ENCODE assay signal across 9 mouse cellular contexts in genomic region chr14:25805871-25806270, GRCm38 (mm10). TPM values are rescaled to one million over a fixed set of nuclear protein-coding genes. Genes with fewer than 3 reads are reported as not detected.
DNase-seq lines count a peak whose midpoint lies in the region; ATAC-seq and TF ChIP-seq lines count a peak whose summit lies in the region.
"Had no signal": no experiment of that assay in that cellular context is flagged by ENCODE, and none has a peak within 500 bp of the region (broad histone marks: within the 10 kb centered on the region; RNA-seq: fewer than 3 reads in every experiment).

No protein-coding gene starts in this region.

- no peak overlapping the region for H3K4me3 ChIP-seq in liver, adult 2 months (ENCODE audit: insufficient read depth, low read depth, low read length)
- H3K4me3 ChIP-seq in liver, embryonic 12.5 days: no peak overlapping the region
- no peak overlapping the region for H3K4me3 ChIP-seq in forebrain, embryonic 14.5 days (ENCODE audit: low read depth, low read length)

- H3K79me2 ChIP-seq in liver, adult 2 months (ENCODE audit: control insufficient read depth, insufficient read depth, low read length): no peaks in the 10 kb centered on the region

- ATAC-seq in liver, embryonic 12.5 days: no peak
- no peak for ATAC-seq in forebrain, embryonic 14.5 days

- H3K4me1 ChIP-seq in liver, adult 2 months (ENCODE audit: control insufficient read depth, insufficient read depth, low read length): peaks cover 8% of the 10 kb centered on the region
- no peaks in the 10 kb centered on the region for H3K4me1 ChIP-seq in liver, embryonic 12.5 days
- no peaks in the 10 kb centered on the region for H3K4me1 ChIP-seq in forebrain, embryonic 14.5 days (ENCODE audit: control insufficient read depth, insufficient read depth, low read length)

- WGBS in liver, adult 2 months: 65% methylated on average over 7 of the region's 7 CpGs
- WGBS in liver, embryonic 12.5 days (ENCODE audit: insufficient replicate concordance): 64% methylated on average over 7 of the region's 7 CpGs
- 82% methylated on average over 7 of the region's 7 CpGs for WGBS in forebrain, embryonic 14.5 days

- no peaks in the 10 kb centered on the region for H3K9me3 ChIP-seq in liver, embryonic 12.5 days (replicated peaks)
- no peaks in the 10 kb centered on the region for H3K9me3 ChIP-seq in forebrain, embryonic 14.5 days (replicated peaks; ENCODE audit: control insufficient read depth, low read length)

- no peak overlapping the region for H3K9ac ChIP-seq in liver, adult 2 months (ENCODE audit: low read depth, low read length)
- H3K9ac ChIP-seq in liver, embryonic 12.5 days: no peak overlapping the region
- H3K9ac ChIP-seq in forebrain, embryonic 14.5 days (ENCODE audit: low read length): no peak overlapping the region
- H3K9ac ChIP-seq: liver, embryonic 14.5 days had no signal

- TF ChIP-seq POLR2A in liver, adult 2 months (IDR thresholded peaks at IDR 0.05; ENCODE audit: extremely low read depth, insufficient read depth, low read length): no peak

- H3K4me2 ChIP-seq in liver, embryonic 12.5 days: no peak overlapping the region
- H3K4me2 ChIP-seq in forebrain, embryonic 14.5 days (ENCODE audit: low read length): no peak overlapping the region

- H3K36me3 ChIP-seq in liver, adult 2 months (ENCODE audit: control insufficient read depth, insufficient read depth, low read length): no peaks in the 10 kb centered on the region
- no peaks in the 10 kb centered on the region for H3K36me3 ChIP-seq in liver, embryonic 12.5 days
- no peaks in the 10 kb centered on the region for H3K36me3 ChIP-seq in forebrain, embryonic 14.5 days (ENCODE audit: control insufficient read depth, insufficient read depth, low read length)

- H3K27me3 ChIP-seq in liver, adult 2 months (ENCODE audit: control insufficient read depth, insufficient read depth, low read length): no peaks in the 10 kb centered on the region
- H3K27me3 ChIP-seq in liver, embryonic 12.5 days (replicated peaks): no peaks in the 10 kb centered on the region
- no peaks in the 10 kb centered on the region for H3K27me3 ChIP-seq in forebrain, embryonic 14.5 days (replicated peaks; ENCODE audit: control insufficient read depth, insufficient read depth, low read length)

- DNase-seq in liver, adult 2 months (ENCODE audit: extremely low read depth, low read depth, low spot score): peak; percentile 81
- peak; percentile 40 to 70 for DNase-seq in adrenal gland, postnatal 36 days
- peak; percentile 89 for DNase-seq in gastrocnemius, postnatal 25 days
- peak; percentile 53 to 63 for DNase-seq in layer of hippocampus, postnatal 10 days (ENCODE audit: low spot score in 2 of 2)
- peak; percentile 63 for DNase-seq in testis, postnatal 10 days (ENCODE audit: low spot score)
- no peak for DNase-seq in embryo, embryonic 10 days (ENCODE audit: low spot score)
- DNase-seq in forebrain, embryonic 14.5 days (ENCODE audit: low spot score): no peak

- TF ChIP-seq CTCF in liver, adult 2 months (IDR thresholded peaks at IDR 0.05; ENCODE audit: low read depth, low read length): no peak

- no peak overlapping the region for H3K27ac ChIP-seq in liver, adult 2 months (replicated peaks; ENCODE audit: insufficient read depth, low read depth, low read length)
- no peak overlapping the region for H3K27ac ChIP-seq in liver, embryonic 12.5 days
- H3K27ac ChIP-seq in forebrain, embryonic 14.5 days (ENCODE audit: low read depth, low read length): no peak overlapping the region
- H3K27ac ChIP-seq: liver, embryonic 14.5 days had no signal

RNA-seq across cellular contexts. Expression of gene Anxa11, which starts 36.1 kb away (rescaled TPM):
- 11.7 and 14.5 TPM in 2 replicates for total RNA-seq in liver, adult 2 months (2014; rRNA removed)
- 30.5 and 33.6 TPM in 2 replicates for polyA plus RNA-seq in liver, adult 2 months (2012; rRNA removed)
- 10.1 and 10.5 TPM in 2 replicates for polyA plus RNA-seq in liver, embryonic 12.5 days (2016; fragmentation: Nextera tagmentation; extraction: Ambion mirVana)
- total RNA-seq in adrenal gland, postnatal 36 days (2021): 10 to 100 TPM; 57.8 to 84.4 TPM
- 10 to 100 TPM; 79.2 to 96.7 TPM for total RNA-seq in gastrocnemius, postnatal 25 days (2021)
- 10 to 100 TPM; 16.6 to 17.0 TPM for total RNA-seq in layer of hippocampus, postnatal 10 days (2021)
- polyA plus RNA-seq in forebrain, embryonic 14.5 days (2014; fragmentation: Nextera tagmentation; extraction: Ambion mirVana): 2.3 and 3.1 TPM in 2 replicates

RNA-seq across cellular contexts. Expression of gene Zcchc24, which starts 37.0 kb away (rescaled TPM):
- total RNA-seq in liver, adult 2 months (2014; rRNA removed): 27.3 and 28.7 TPM in 2 replicates
- 53.0 and 57.7 TPM in 2 replicates for polyA plus RNA-seq in liver, adult 2 months (2012; rRNA removed)
- 6.9 and 7.8 TPM in 2 replicates for polyA plus RNA-seq in liver, embryonic 12.5 days (2016; fragmentation: Nextera tagmentation; extraction: Ambion mirVana)
- 10 to 100 TPM; 21.2 to 21.3 TPM for total RNA-seq in adrenal gland, postnatal 36 days (2021)
- 10 to 100 TPM; 41.5 to 45.0 TPM for total RNA-seq in gastrocnemius, postnatal 25 days (2021)
- 10 to 100 TPM; 52.0 to 55.7 TPM for total RNA-seq in layer of hippocampus, postnatal 10 days (2021)
- 8.0 and 9.8 TPM in 2 replicates for polyA plus RNA-seq in forebrain, embryonic 14.5 days (2014; fragmentation: Nextera tagmentation; extraction: Ambion mirVana)

Comparison
In these comparisons a context has a peak if more than half of its experiments do, and no peak if none do; other contexts are left out.
1. DNase-seq: peak in liver, adult 2 months (single experiment), adrenal gland, postnatal 36 days (2 of 2), gastrocnemius, postnatal 25 days (single experiment), layer of hippocampus, postnatal 10 days (2 of 2) and testis, postnatal 10 days (single experiment); none in embryo, embryonic 10 days (single experiment) and forebrain, embryonic 14.5 days (single experiment).